Mouse (Mus musculus): Measurements from ENCODE around the gene 3110040N11Rik.

3110040N11Rik gene

GRCm38 (mm10) chr7:81738720-81739385, 50.4 kb downstream of the 3110040N11Rik start:
- DNase-seq, result no peak

DNA sequence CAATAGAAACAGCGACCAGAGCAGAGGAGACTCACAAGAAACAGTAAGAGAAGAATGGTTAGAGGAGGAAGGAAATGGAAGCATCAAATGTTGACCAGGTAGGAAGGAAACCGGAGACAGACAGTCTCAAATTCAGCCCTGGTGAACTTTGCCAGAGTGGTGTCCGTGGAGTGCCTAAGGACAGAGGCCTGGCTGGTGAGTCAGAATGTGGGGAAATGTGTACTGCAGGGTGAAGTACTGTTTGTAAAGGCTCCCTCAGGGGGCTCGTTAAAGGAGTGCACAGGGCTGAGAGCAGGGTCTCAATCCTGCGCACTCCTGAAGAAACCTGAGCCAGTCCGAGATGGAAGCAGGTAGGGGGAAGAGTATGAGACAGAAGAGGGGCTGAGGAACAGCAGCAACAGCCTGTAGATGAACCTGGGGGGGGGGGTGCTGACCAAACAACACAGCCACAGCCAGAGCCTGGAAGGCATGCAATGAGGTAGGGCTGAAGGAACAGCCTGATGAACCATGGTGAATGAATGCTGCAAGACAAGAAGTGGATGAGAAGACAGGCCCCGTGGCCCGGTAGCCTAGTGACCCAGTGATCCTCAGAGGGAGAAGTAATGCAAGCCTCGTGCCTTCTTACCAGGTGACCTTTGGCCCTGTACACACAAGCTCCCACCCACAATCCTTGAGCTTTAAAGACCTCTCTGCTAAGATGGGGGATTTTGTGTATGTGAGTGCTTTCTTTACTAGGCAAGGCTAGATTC, 53.8 kb downstream of the 3110040N11Rik start:
- no peak for DNase-seq

- no peak for DNase-seq
These were observed 56.8 kb downstream of the 3110040N11Rik start for GRCm38 (mm10) chr7:81732183-81733089.

All from spleen, adult 18-20 months (tissue).